Mouse (Mus musculus) embryonic fibroblast, embryonic 13.5 days (primary cell): ENCODE results near the gene Cfap44.

Source experiments
- CTCF ChIP-seq: IDR thresholded peaks from 2 replicates; pipeline ENCODE4 v1.5.1; 2011; ENCODE audit warnings: mild to moderate bottlenecking, control low read depth, low read length, moderate library complexity, borderline replicate concordance; ENCODE audit not compliant: insufficient read depth
- POLR2A ChIP-seq: IDR thresholded peaks from 2 replicates; pipeline ENCODE4 v1.6.1; 2011; ENCODE audit warnings: low read depth, mild to moderate bottlenecking, control low read depth, low read length, moderate library complexity

DNA sequence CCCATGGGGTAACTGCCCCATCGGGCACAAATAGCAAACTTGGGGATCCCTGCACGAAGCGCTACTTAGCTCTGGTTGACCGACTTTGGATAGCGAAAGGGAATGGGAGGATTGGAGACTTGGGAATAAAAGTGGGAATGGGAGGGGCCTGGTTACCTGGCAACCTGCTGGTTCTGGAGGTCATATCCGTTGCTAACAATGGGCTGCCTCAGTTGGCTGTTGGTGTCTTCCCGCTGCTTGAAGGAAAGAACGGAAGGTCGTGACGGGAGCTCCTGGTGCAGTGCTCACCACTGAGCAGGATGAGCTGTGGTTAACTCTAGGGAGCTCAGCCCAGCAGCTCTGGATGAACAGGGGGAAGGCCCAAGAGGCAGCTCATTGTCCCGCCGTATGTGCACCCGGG, 92.6 kb downstream of the Cfap44 start:
- TF ChIP-seq POLR2A = no peak
- TF ChIP-seq CTCF = no peak
